ENCODE assay signal across 27 mouse cellular contexts in genomic region chr6:92042850-92043249, GRCm38 (mm10). TPM values are rescaled to one million over a fixed set of nuclear protein-coding genes. Genes with fewer than 3 reads are reported as not detected.
A peak's percentile ranks its signal among the peaks of the same experiment; 100 is the strongest.
DNase-seq lines count a peak whose midpoint lies in the region; ATAC-seq and TF ChIP-seq lines count a peak whose summit lies in the region.
"Had no signal": no experiment of that assay in that cellular context is flagged by ENCODE, and none has a peak within 500 bp of the region (broad histone marks: within the 10 kb centered on the region; RNA-seq: fewer than 3 reads in every experiment).

No protein-coding gene starts in this region.

- no peaks in the 10 kb centered on the region for H3K36me3 ChIP-seq in MEL (ENCODE audit: control insufficient read depth in 1 of 2, insufficient read depth in 2 of 2, low read length in 2 of 2)
- no peaks in the 10 kb centered on the region for H3K36me3 ChIP-seq in liver, embryonic 12.5 days
- no peaks in the 10 kb centered on the region for H3K36me3 ChIP-seq in liver, postnatal 0 days (replicated peaks; ENCODE audit: insufficient read depth, low read length)
- H3K36me3 ChIP-seq in neural tube, embryonic 15.5 days, result no peaks in the 10 kb centered on the region
- H3K36me3 ChIP-seq: embryonic facial prominence, embryonic 13.5 days; heart, embryonic 13.5 days; limb, embryonic 13.5 days; neural tube, embryonic 12.5 days had no signal

- WGBS in liver, embryonic 12.5 days (ENCODE audit: insufficient replicate concordance), result 27% methylated on average over 1 of the region's 1 CpGs
- 55% methylated on average over 1 of the region's 1 CpGs for WGBS in liver, postnatal 0 days (ENCODE audit: insufficient replicate concordance)
- WGBS in neural tube, embryonic 15.5 days, result 92% methylated on average over 1 of the region's 1 CpGs

- H3K4me2 ChIP-seq in liver, embryonic 12.5 days, result no peak overlapping the region
- no peak overlapping the region for H3K4me2 ChIP-seq in liver, postnatal 0 days (ENCODE audit: low read depth, low read length)
- no peak overlapping the region for H3K4me2 ChIP-seq in neural tube, embryonic 15.5 days
- H3K4me2 ChIP-seq: embryonic facial prominence, embryonic 13.5 days; heart, embryonic 13.5 days; hindbrain, embryonic 14.5 days; limb, embryonic 13.5 days; midbrain, embryonic 11.5 days; neural tube, embryonic 12.5 days had no signal

- no peak overlapping the region for H3K27ac ChIP-seq in MEL (ENCODE audit: control insufficient read depth, low read depth, low read length)
- H3K27ac ChIP-seq in liver, embryonic 12.5 days, result no peak overlapping the region
- no peak overlapping the region for H3K27ac ChIP-seq in liver, postnatal 0 days (ENCODE audit: low read depth)
- H3K27ac ChIP-seq in neural tube, embryonic 15.5 days (replicated peaks), result no peak overlapping the region
- H3K27ac ChIP-seq: embryonic facial prominence, embryonic 13.5 days; heart, embryonic 13.5 days; hindbrain, embryonic 14.5 days; limb, embryonic 13.5 days; neural tube, embryonic 12.5 days; stomach, postnatal 0 days had no signal

- peak; percentile 67 for ATAC-seq in liver, embryonic 12.5 days
- ATAC-seq in liver, postnatal 0 days, result peak; percentile 44
- no peak for ATAC-seq in neural tube, embryonic 15.5 days (ENCODE audit: low FRiP score)
- no peak for ATAC-seq in activated CD4-positive, CD25-positive, alpha-beta regulatory T cell, adult 4 months
- ATAC-seq: intestine, postnatal 0 days; midbrain, embryonic 16.5 days had no signal

- TF ChIP-seq RAD21 in MEL (IDR thresholded peaks at IDR 0.05; ENCODE audit: low read depth, low read length), result no peak

- intact Hi-C loops in left cerebral cortex, postnatal 14 days (cut with DNase I), result no loop called here

- no peak overlapping the region for H3K9ac ChIP-seq in MEL (ENCODE audit: control insufficient read depth, low read depth, low read length, poor library complexity, severe bottlenecking)
- H3K9ac ChIP-seq in liver, embryonic 12.5 days, result no peak overlapping the region
- no peak overlapping the region for H3K9ac ChIP-seq in liver, postnatal 0 days (replicated peaks)
- no peak overlapping the region for H3K9ac ChIP-seq in neural tube, embryonic 15.5 days (replicated peaks)
- H3K9ac ChIP-seq: embryonic facial prominence, embryonic 13.5 days; forebrain, postnatal 0 days; heart, embryonic 13.5 days; hindbrain, embryonic 14.5 days; limb, embryonic 13.5 days; neural tube, embryonic 12.5 days had no signal

- H3K9me3 ChIP-seq in MEL (replicated peaks; ENCODE audit: insufficient read depth, low read length), result no peaks in the 10 kb centered on the region
- H3K9me3 ChIP-seq in liver, embryonic 12.5 days (replicated peaks), result no peaks in the 10 kb centered on the region
- H3K9me3 ChIP-seq in liver, postnatal 0 days (ENCODE audit: low read length), result no peaks in the 10 kb centered on the region
- H3K9me3 ChIP-seq in neural tube, embryonic 15.5 days (replicated peaks), result no peaks in the 10 kb centered on the region
- H3K9me3 ChIP-seq: embryonic facial prominence, embryonic 13.5 days; heart, embryonic 13.5 days; limb, embryonic 13.5 days; neural tube, embryonic 12.5 days had no signal

- no peak overlapping the region for H3K4me3 ChIP-seq in MEL (ENCODE audit: control insufficient read depth in 1 of 2, insufficient read depth in 1 of 2, low read depth in 2 of 2, low read length in 2 of 2)
- H3K4me3 ChIP-seq in liver, embryonic 12.5 days, result no peak overlapping the region
- no peak overlapping the region for H3K4me3 ChIP-seq in liver, postnatal 0 days (ENCODE audit: low read depth, low read length)
- H3K4me3 ChIP-seq in neural tube, embryonic 15.5 days (replicated peaks), result no peak overlapping the region
- H3K4me3 ChIP-seq: embryonic facial prominence, embryonic 13.5 days; erythroblast, embryonic 14.5 days; heart, embryonic 13.5 days; limb, embryonic 13.5 days; neural tube, embryonic 12.5 days had no signal

- peaks cover 0 to 5% of the 10 kb centered on the region in 2 experiments; a peak in 1 of 4 replicates for H3K4me1 ChIP-seq in MEL (ENCODE audit: control insufficient read depth in 1 of 2, insufficient read depth in 2 of 2, low read length in 2 of 2)
- peaks cover 9% of the 10 kb centered on the region for H3K4me1 ChIP-seq in liver, embryonic 12.5 days
- H3K4me1 ChIP-seq in liver, postnatal 0 days (ENCODE audit: insufficient read depth), result no peaks in the 10 kb centered on the region
- peaks cover 6% of the 10 kb centered on the region; the same call in 1 of the 2 replicates for H3K4me1 ChIP-seq in neural tube, embryonic 15.5 days
- H3K4me1 ChIP-seq: limb, embryonic 13.5 days; neural tube, embryonic 12.5 days had no signal

- no peak for TF ChIP-seq CTCF in MEL (IDR thresholded peaks at IDR 0.05 in 2 of 3, conservative IDR thresholded peaks at IDR 0.05 in 1 of 3; ENCODE audit: control insufficient read depth in 1 of 3, insufficient read depth in 1 of 3, low read depth in 2 of 3, low read length in 3 of 3, poor library complexity in 1 of 3, severe bottlenecking in 1 of 3)
- TF ChIP-seq CTCF in liver, postnatal 0 days (IDR thresholded peaks at IDR 0.05; ENCODE audit: low read depth), result no peak

- TF ChIP-seq EP300 in MEL (IDR thresholded peaks at IDR 0.05; ENCODE audit: low read depth in 1 of 2, low read length in 2 of 2), result peak; percentile 23 to 49; a peak in 2 of 4 replicates
- TF ChIP-seq EP300 in liver, postnatal 0 days (IDR thresholded peaks at IDR 0.05; ENCODE audit: low read depth), result no peak

- peaks cover 0 to 2% of the 10 kb centered on the region in 2 experiments; a peak in 1 of 4 replicates for H3K27me3 ChIP-seq in MEL (ENCODE audit: control insufficient read depth in 1 of 2, insufficient read depth in 2 of 2, low read length in 2 of 2)
- peaks cover 27% of the 10 kb centered on the region for H3K27me3 ChIP-seq in liver, embryonic 12.5 days (replicated peaks)
- no peaks in the 10 kb centered on the region for H3K27me3 ChIP-seq in liver, postnatal 0 days (ENCODE audit: insufficient read depth, low read length)
- H3K27me3 ChIP-seq in neural tube, embryonic 15.5 days (replicated peaks), result no peaks in the 10 kb centered on the region
- H3K27me3 ChIP-seq: embryonic facial prominence, embryonic 13.5 days; limb, embryonic 13.5 days; neural tube, embryonic 12.5 days had no signal

- peak; percentile 81 for DNase-seq in MEL (ENCODE audit: low read depth, low spot score)
- peak; percentile 35 for DNase-seq in c-Kit-positive CD71-positive TER-119-negative erythroid progenitor cells, embryonic 14.5 days (ENCODE audit: low read depth)
- no peak for DNase-seq in liver, postnatal 0 days
- DNase-seq in left cerebral cortex, postnatal 14 days (ENCODE audit: low spot score in 2 of 2), result no peak
- DNase-seq: cerebellum, adult 9-11 months; gastrocnemius, postnatal 36 days; heart, postnatal 10 days; kidney, postnatal 10 days; layer of hippocampus, adult 9-11 months; lung, adult 2 months; right cerebral cortex, postnatal 4 days; thymus, adult 18-20 months; thymus, postnatal 36 days had no signal

- no peaks in the 10 kb centered on the region for H3K79me2 ChIP-seq in MEL (ENCODE audit: control insufficient read depth, insufficient read depth, low read length, poor library complexity)

- no peak for TF ChIP-seq POLR2A in MEL (IDR thresholded peaks at IDR 0.05; ENCODE audit: control insufficient read depth in 1 of 2, insufficient read depth in 1 of 2, low read depth in 1 of 2, low read length in 2 of 2, poor library complexity in 1 of 2)

TF ChIP-seq in MEL, 35 proteins besides CTCF, POLR2A, EP300 and RAD21 (continues in another document):
- TF ChIP-seq SIN3A (IDR thresholded peaks at IDR 0.05; ENCODE audit: low read length), result no peak
- TF ChIP-seq ETS1 (IDR thresholded peaks at IDR 0.05; ENCODE audit: low read depth, low read length), result no peak
- peak; percentile 50 for TF ChIP-seq GATA1 (IDR thresholded peaks at IDR 0.05; ENCODE audit: low read depth, low read length)
- no peak for TF ChIP-seq JUND (IDR thresholded peaks at IDR 0.05; ENCODE audit: low read depth, low read length)
- no peak for TF ChIP-seq ZC3H11A (IDR thresholded peaks at IDR 0.05; ENCODE audit: low read depth, low read length)
- no peak for TF ChIP-seq HCFC1 (IDR thresholded peaks at IDR 0.05; ENCODE audit: low read depth, low read length)
- TF ChIP-seq NRF1 (IDR thresholded peaks at IDR 0.05; ENCODE audit: insufficient read depth, low read depth, low read length, poor library complexity, severe bottlenecking), result no peak
- 0 out of 2 replicates have a peak, but pooled peaks have one; percentile 18 for TF ChIP-seq TCF12 (IDR thresholded peaks at IDR 0.05; ENCODE audit: low read depth, low read length)
- peak; percentile 76 for TF ChIP-seq TAL1 (IDR thresholded peaks at IDR 0.05; ENCODE audit: low read length)
- no peak for TF ChIP-seq MXI1 (IDR thresholded peaks at IDR 0.05; ENCODE audit: low read depth, low read length)
- TF ChIP-seq MAZ (IDR thresholded peaks at IDR 0.05; ENCODE audit: low read depth, low read length), result no peak
- TF ChIP-seq E2F4 (IDR thresholded peaks at IDR 0.05; ENCODE audit: borderline replicate concordance, low read depth, low read length), result no peak
- no peak for TF ChIP-seq MEF2A (IDR thresholded peaks at IDR 0.05; ENCODE audit: extremely low read depth, insufficient replicate concordance, low read depth, low read length, poor library complexity, severe bottlenecking)
- no peak for TF ChIP-seq UBTF (IDR thresholded peaks at IDR 0.05; ENCODE audit: borderline replicate concordance, insufficient read depth, low read depth, low read length)
- TF ChIP-seq TBP (IDR thresholded peaks at IDR 0.05; ENCODE audit: low read depth, low read length), result no peak
- no peak for TF ChIP-seq USF2 (IDR thresholded peaks at IDR 0.05; ENCODE audit: borderline replicate concordance in 1 of 2, insufficient read depth in 1 of 2, low read depth in 1 of 2, low read length in 2 of 2)
- TF ChIP-seq MAFK (IDR thresholded peaks at IDR 0.05; ENCODE audit: borderline replicate concordance, low read depth, low read length), result no peak
- peak; percentile 85 for TF ChIP-seq RCOR1 (IDR thresholded peaks at IDR 0.05; ENCODE audit: low read depth, low read length)
- TF ChIP-seq NELFE (IDR thresholded peaks at IDR 0.05; ENCODE audit: low read depth, low read length), result no peak
- TF ChIP-seq USF1 (IDR thresholded peaks at IDR 0.05; ENCODE audit: low read depth, low read length), result no peak

RNA-seq across cellular contexts. Expression of gene Nr2c2, which starts 48.3 kb away (rescaled TPM):
- total RNA-seq in MEL (2012; rRNA removed), result 12.1 and 20.1 TPM in 2 replicates
- 10 to 100 TPM in 1 of 2 experiments, not detected in 1; 17.0 TPM for polyA plus RNA-seq in MEL (2012; ENCODE audit: insufficient read depth in 1 of 2, insufficient read length in 2 of 2, low read depth in 1 of 2, low replicate concordance in 2 of 2, missing spikeins in 1 of 2)
- polyA plus RNA-seq in liver, embryonic 12.5 days (2016; fragmentation: Nextera tagmentation; extraction: Ambion mirVana), result 11.7 and 11.8 TPM in 2 replicates
- 4.3 and 4.9 TPM in 2 replicates for polyA plus RNA-seq in liver, postnatal 0 days (2015; fragmentation: Nextera tagmentation; extraction: Ambion mirVana)
- total RNA-seq in left cerebral cortex, postnatal 14 days (2021), result 10 to 100 TPM; 88.9 to 93.9 TPM
- 26.7 and 34.5 TPM in 2 replicates for polyA plus RNA-seq in neural tube, embryonic 15.5 days (2015; fragmentation: Nextera tagmentation; extraction: Ambion mirVana)
- 10 to 100 TPM; 66.0 to 72.5 TPM for polyA plus RNA-seq in activated CD4-positive, CD25-positive, alpha-beta regulatory T cell, adult 4 months (2017; shearing (Covaris generic))

Comparison
In these comparisons a context has a peak if more than half of its experiments do, and no peak if none do; other contexts are left out.
1. DNase-seq: peak in MEL (single experiment) and c-Kit-positive CD71-positive TER-119-negative erythroid progenitor cells, embryonic 14.5 days (single experiment); none in liver, postnatal 0 days (single experiment) and left cerebral cortex, postnatal 14 days (0 of 2).
2. ATAC-seq: peak in liver, embryonic 12.5 days (single experiment) and liver, postnatal 0 days (single experiment); none in neural tube, embryonic 15.5 days (single experiment) and activated CD4-positive, CD25-positive, alpha-beta regulatory T cell, adult 4 months (single experiment).